Mouse (Mus musculus) kidney, postnatal 14 days (tissue): ENCODE results near the gene Kcnh4.

Experiments
- DNase-seq: peaks from one replicate; pipeline ENCODE4 v3.0.0; 2022; ENCODE audit warnings: mixed read lengths

The Kcnh4 gene

GRCm38 (mm10) chr11:100759611-100760233 lies at the start of gene Kcnh4:
Kcnh4 (minus strand) TSS chr11:100759942.
- peak; percentile 33 for DNase-seq

DNA sequence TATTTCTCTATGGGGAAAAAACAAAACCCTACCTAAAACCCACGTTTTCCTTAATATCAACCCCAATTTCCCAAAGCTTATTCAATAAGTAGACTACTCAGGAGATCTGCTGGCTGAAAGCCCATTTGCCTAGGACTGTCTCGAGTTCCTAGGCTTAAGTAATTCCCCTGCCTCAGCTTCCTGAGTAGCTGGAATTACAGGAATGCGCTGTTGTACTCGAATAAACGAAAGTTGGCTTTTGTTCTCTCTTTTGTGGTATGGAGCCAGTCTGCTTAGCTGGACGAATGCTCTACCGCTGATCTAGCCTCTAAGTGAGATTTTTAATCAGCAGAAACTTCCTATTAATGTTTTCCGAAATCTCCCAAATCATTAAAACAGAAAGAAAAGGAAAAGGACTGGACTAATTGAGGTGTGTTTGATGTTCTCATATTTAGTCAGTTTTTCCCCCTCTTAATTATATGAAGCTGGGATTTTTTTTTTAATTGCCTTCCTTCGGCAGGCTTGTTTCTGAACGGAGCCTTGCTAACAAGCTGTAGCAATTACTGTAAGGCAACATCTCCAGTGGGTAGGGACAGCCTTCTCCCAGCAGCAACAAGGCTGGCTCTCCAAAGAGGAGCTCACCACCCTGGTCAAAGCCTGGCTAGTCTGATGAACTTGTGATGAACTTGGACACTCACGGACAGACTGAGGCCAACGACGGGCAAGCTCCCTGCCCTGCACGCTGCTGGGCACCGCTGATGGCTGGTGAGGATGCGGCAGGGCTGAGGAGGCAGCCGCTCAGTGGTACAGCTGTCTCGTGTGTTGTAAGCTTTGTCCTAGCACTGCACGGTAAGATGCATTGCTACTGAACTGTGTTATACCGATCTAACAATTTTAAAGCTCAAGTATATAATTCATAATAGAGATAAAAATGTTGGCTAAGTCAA lies 46.9 kb upstream of the Kcnh4 start:
- DNase-seq = no peak

DNA sequence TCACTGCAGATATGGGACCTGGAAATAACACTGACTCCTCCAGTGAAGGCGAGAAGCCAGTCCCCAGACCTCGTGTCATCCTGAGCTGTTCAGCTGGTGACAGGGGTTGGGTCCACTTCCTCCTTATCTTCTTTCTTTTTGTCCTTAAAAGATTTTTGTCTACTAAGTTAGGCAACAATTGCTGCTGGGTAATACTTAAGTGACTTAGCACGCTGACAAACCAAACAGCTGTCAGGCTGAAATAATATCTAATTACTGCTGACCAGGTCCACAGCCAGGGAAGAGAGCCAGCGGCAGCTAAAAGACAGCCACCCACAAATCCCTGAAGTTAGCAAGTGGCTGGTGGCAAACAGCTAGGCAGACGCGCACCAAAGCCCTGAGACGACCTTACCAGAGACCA lies 45.8 kb upstream of the Kcnh4 start:
- no peak for DNase-seq

GRCm38 (mm10) chr11:100804409-100804808 lies 44.7 kb upstream of the Kcnh4 start:
- DNase-seq = no peak

- no peak for DNase-seq
Measured at GRCm38 (mm10) chr11:100799426-100799825, 39.7 kb upstream of the Kcnh4 start.

DNA sequence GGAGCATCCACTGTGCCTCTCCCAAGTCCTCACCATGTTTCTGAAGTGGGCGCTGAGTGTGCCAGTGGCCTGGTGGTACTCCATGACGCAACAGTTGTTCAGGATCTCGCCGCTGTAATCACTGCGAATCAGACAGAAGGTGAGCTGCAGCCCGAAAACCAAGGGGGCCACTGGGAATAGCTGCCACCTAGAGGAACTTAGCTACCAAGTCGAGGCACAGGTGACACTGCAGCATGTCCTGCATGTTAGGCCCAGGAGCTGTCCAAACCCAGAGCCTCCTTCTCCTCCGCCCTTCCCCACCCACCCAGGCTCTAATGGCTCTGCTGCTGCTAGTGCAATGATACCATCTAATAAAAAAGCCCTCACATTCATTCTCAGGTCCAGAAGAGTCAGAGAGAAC lies 36.8 kb upstream of the Kcnh4 start:
- no peak for DNase-seq

DNA sequence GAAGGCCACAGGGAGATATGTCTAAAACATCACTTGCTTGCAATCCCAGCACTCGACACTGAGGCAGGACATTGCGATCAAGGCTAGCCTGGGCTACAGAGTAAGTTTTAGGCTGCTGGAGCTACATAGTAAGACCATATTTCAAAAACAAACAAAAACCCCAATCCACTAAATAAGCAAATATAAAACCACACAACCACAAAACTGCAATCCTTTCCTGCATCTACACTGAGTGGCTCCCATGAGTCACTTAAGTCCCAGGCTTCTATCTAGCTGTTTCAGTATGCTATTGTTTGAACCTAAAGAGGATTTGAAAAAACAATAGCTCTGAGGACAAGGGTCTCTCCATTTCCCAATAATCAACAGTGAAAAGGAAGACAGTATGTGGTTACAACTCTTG lies 35.6 kb upstream of the Kcnh4 start:
- DNase-seq = no peak

- peak; percentile 40 for DNase-seq
Measured at GRCm38 (mm10) chr11:100791457-100792049, 31.8 kb upstream of the Kcnh4 start.

- DNase-seq = peak; percentile 67
Measured at GRCm38 (mm10) chr11:100790644-100791043, 30.9 kb upstream of the Kcnh4 start.

DNA sequence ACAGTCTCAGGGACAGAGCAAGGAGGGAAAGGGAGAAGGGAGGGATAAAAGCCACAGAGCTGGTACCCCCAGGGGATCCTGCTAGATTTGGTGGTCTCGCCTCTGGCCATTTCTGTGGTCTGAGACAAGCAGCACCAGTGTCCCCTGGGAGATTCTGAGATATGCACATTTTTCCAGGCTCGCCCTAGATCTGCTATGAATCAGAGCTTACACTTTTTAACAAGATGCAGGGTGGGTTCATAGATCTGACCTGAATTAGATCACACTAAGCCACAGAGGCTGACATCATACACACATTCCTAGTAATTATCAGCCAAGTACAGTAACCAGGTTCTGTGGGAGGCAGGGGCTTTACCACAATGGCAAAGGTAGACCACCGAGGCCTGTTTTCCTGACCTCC lies 30.0 kb upstream of the Kcnh4 start:
- DNase-seq = no peak

- no peak for DNase-seq
Measured at GRCm38 (mm10) chr11:100785774-100786173, 26.0 kb upstream of the Kcnh4 start.

DNA sequence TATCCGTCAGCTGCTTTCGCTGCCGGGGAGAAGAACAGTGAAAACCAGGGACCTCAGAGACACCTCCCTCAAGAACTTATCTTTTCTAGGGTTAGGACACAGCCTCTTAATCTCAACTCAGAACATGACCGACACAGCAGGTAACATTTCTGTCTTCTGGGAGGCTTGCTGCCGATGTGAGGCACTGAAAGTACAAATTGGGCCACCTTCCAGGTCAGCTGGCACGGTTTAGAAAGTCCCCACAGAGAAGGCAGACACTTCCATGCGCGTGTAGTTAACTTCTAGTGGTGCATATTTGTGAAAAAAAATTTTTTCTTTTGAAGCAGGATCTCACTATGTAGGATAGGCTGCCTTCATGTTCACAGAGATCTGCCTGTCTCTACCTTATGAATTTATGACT lies 24.5 kb upstream of the Kcnh4 start:
- DNase-seq = no peak

GRCm38 (mm10) chr11:100782568-100782967 lies 22.8 kb upstream of the Kcnh4 start:
- peak; percentile 76 for DNase-seq

DNA sequence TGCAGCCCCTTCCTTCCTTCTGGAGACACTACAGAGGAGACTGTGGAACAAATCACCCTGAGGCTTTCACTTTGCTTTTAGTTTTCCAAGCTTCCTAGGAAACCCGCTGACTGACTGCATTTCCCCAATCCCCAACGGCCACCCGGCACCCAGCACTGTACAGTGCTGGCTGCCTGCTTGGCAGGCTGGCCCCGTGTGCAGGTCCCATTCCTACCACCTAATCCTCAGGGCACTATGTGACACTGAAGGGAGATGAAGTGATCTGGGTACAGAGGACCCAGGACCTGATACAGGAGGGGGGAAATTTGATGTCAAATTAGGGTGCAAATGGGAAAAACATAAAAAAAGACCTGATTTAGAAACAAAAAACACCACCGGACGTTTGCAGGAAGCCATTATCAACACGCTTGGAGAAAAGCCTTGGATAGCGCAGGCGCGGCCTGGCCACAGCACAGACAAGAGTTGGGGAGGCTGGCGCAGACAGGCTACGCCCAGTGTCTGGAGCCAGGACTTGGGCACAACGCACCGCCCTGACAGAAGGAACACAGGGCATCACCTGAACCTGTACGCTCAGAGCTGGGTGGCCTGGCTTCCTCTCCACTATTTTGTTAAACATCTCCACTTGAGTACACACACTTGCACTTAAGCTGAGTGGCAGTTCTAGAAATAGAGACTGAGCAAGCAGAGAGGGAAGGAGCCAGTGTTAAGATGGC lies 22.2 kb upstream of the Kcnh4 start:
- DNase-seq = no peak

GRCm38 (mm10) chr11:100780247-100780646 lies 20.5 kb upstream of the Kcnh4 start:
- no peak for DNase-seq

DNA sequence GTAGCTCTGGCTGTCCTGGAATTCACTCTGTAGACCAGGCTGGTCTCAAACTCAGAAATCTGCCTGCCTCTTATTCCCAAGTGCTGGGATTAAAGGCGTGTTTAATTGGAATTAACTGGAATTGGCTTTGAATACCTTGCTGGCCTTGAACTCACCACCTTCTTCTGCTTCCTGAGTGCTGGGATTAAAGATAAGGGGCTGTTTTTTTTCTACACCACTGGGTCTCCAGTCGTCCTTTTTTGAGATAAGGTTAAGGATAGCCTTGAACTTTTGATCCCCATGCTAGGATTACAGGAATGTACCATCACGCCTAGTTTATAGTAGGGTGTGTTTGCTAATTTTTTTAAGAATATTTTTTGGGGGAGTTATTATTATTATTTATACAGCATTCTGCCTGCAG lies 18.3 kb upstream of the Kcnh4 start:
- no peak for DNase-seq

GRCm38 (mm10) chr11:100775921-100776320 lies 16.2 kb upstream of the Kcnh4 start:
- DNase-seq = no peak

DNA sequence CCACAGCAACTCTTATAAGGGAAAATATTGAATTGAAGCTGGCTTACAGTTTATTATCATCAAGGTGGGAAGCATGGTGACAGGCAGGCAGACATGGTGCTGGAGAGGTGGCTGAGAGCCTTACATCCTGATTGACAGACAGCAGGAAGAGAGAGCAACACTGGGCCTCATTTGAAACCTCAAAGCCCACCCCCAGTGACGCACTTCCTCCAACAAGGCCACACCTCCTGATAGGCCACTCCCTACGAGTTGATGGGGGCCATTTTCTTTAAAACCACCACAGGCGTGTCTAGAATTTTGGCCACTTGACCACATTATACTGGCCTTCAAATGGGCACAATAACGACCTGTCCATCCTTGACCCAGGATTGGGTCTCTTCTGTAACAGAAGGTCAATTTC lies 14.5 kb upstream of the Kcnh4 start:
- DNase-seq = no peak

- peak; percentile 89 for DNase-seq
Measured at GRCm38 (mm10) chr11:100770646-100771408, 11.1 kb upstream of the Kcnh4 start, which contains the start of gene Ghdc. Ghdc (minus strand) TSS chr11:100770957.

GRCm38 (mm10) chr11:100769980-100770379 lies 10.2 kb upstream of the Kcnh4 start:
- no peak for DNase-seq

DNA sequence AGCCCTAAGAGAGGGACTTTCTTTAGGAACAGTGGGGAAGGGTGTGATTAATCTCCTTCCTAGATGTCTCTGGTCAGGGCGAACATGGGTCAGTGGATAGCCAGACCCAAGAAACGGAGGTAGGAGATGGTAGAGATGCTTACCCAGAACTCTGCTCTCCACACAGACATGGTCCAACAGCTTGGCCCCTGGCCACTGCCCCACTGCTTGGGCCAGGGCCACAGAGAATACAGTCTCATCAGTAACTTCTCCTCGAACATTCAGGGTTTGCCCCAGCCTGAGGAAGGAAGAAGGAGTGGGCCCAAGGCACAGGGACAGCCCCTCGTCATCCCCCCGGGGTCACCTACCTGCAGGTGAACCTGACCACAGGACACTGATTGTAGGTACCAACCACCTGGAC lies 8.1 kb upstream of the Kcnh4 start:
- no peak for DNase-seq

DNA sequence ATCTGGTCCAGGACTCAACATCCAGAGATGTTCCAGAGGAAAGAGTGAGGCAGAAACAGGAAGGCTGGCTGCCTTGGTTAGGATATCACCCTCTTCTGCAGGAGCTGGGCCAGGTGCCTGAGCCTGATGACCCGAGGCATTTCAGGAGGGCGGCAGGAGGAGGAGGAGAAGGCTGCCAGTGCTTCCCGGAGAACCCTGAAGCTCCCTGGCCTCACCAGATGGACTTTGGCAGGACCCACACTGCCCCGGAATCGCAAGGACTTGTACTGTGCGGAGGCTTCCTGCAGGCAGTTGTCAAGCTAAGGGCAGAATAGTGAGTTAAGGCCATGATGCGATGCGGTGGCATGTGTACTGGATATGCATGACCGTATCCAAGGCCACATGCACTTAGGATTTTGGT lies 7.0 kb upstream of the Kcnh4 start:
- DNase-seq = peak; percentile 22
